Mouse (Mus musculus) hindbrain, embryonic 14.5 days (tissue): ENCODE measurements around the gene Rimbp2. TPM values are rescaled to one million over a fixed set of nuclear protein-coding genes. Genes with fewer than 3 reads are reported as not detected.

Experiments
- ATAC-seq: fragments of 200-750 bp; cut with Nextera tagmentation; 2 replicates; pipeline ENCODE4 v1.8.0; 2017; ENCODE audit warnings: moderate number of reproducible peaks, mild to moderate bottlenecking, moderate TSS enrichment, moderate library complexity; ENCODE audit not compliant: low FRiP score
- DNase-seq: peaks from one replicate; pipeline ENCODE4 v3.0.0-alpha.2; 2015; ENCODE audit warnings: low spot score
- H3K27ac ChIP-seq: fragments of 300-500 bp; sonication (generic); 2 replicates; pipeline ENCODE4 v1.5.1; 2014; ENCODE audit warnings: mild to moderate bottlenecking, moderate library complexity
- H3K27me3 ChIP-seq: fragments of 300-500 bp; sonication (generic); 2 replicates; pipeline ENCODE4 v1.6.1; 2014; ENCODE audit warnings: mild to moderate bottlenecking, low read length, mixed read lengths; ENCODE audit not compliant: control insufficient read depth, insufficient read depth
- H3K36me3 ChIP-seq: fragments of 300-500 bp; sonication (generic); replicated peaks from 2 replicates; pipeline ENCODE4 v1.6.1; 2014; ENCODE audit not compliant: control insufficient read depth, insufficient read depth
- H3K4me1 ChIP-seq: fragments of 300-500 bp; sonication (generic); replicated peaks from 2 replicates; pipeline ENCODE4 v1.6.1; 2014; ENCODE audit warnings: antibody characterized with exemption, low read length, mixed read lengths; ENCODE audit not compliant: control insufficient read depth, insufficient read depth
- H3K4me2 ChIP-seq: fragments of 300-500 bp; sonication (generic); replicated peaks from 2 replicates; pipeline ENCODE4 v1.6.1; 2014; ENCODE audit warnings: mild to moderate bottlenecking, moderate library complexity
- H3K4me3 ChIP-seq: fragments of 300-500 bp; sonication (generic); replicated peaks from 2 replicates; pipeline ENCODE4 v1.5.1; 2014; ENCODE audit warnings: mild to moderate bottlenecking, low read length
- H3K9ac ChIP-seq: fragments of 300-500 bp; sonication (generic); 2 replicates; pipeline ENCODE4 v1.6.1; 2014
- H3K9me3 ChIP-seq: fragments of 300-500 bp; sonication (generic); 2 replicates; pipeline ENCODE4 v1.6.1; 2016; ENCODE audit warnings: low read length; ENCODE audit not compliant: control insufficient read depth
- WGBS: fragments of 180-500 bp; shearing (Covaris S2); extraction: QIAGEN DNeasy Blood & Tissue Kit; methylation state at CpG from one replicate; pipeline ENCODE4 v1.1.7; 2014; 5-methylcytosine and 5-hydroxymethylcytosine counted together
- polyA plus RNA-seq: library from polyadenylated mRNA; unstranded; fragments of >200 nt; fragmentation: Nextera tagmentation; extraction: Ambion mirVana; gene quantifications from 2 replicates; pipeline ENCODE4 v1.2.1, GENCODE M21; 2014

Rimbp2 gene
- polyA plus RNA-seq, 1 experiment from 2014 or later = 8.9 TPM

- DNase-seq = no peak
Observed at GRCm38 (mm10) chr5:128841541-128841940, 111.7 kb downstream of the Rimbp2 start.

GRCm38 (mm10) chr5:128837045-128837444 is 116.2 kb downstream of the Rimbp2 start:
- no peaks in the 10 kb centered on the region for H3K9me3 ChIP-seq
- H3K9ac ChIP-seq = no peak overlapping the region
- H3K27me3 ChIP-seq = no peaks in the 10 kb centered on the region
- ATAC-seq (no peak), DNase-seq (no peak)
- H3K4me2 ChIP-seq = no peak overlapping the region
- H3K4me3 ChIP-seq = no peak overlapping the region
- no peak overlapping the region for H3K27ac ChIP-seq
- H3K36me3 ChIP-seq = no peaks in the 10 kb centered on the region
- H3K4me1 ChIP-seq = no peaks in the 10 kb centered on the region
- WGBS = 94% methylated on average over 7 of the region's 7 CpGs

More at GRCm38 (mm10) chr5:128841541-128841940, 111.7 kb downstream of the Rimbp2 start:
- H3K27me3 ChIP-seq = no peaks in the 10 kb centered on the region
- H3K27ac ChIP-seq = no peak overlapping the region
- H3K36me3 ChIP-seq = 0 out of 2 replicates have a peak, but pooled peaks cover 9% of the 10 kb centered on the region
- no peak for ATAC-seq
- no peaks in the 10 kb centered on the region for H3K4me1 ChIP-seq
- no peak overlapping the region for H3K4me2 ChIP-seq
- WGBS = 70% methylated on average over 4 of the region's 4 CpGs
- H3K9me3 ChIP-seq = peaks cover 6% of the 10 kb centered on the region; the same call in 1 of the 2 replicates
- no peak overlapping the region for H3K4me3 ChIP-seq
- H3K9ac ChIP-seq = no peak overlapping the region

- 58% methylated on average over 8 of the region's 8 CpGs for WGBS
- ATAC-seq = no peak
- H3K9ac ChIP-seq = no peak overlapping the region
Observed at GRCm38 (mm10) chr5:128834126-128834525, 119.2 kb downstream of the Rimbp2 start.

GRCm38 (mm10) chr5:128822843-128823242 is 130.4 kb downstream of the Rimbp2 start:
- no peaks in the 10 kb centered on the region for H3K9me3 ChIP-seq
- H3K4me1 ChIP-seq = peaks cover 6% of the 10 kb centered on the region; the same call in 1 of the 2 replicates
- no peaks in the 10 kb centered on the region for H3K27me3 ChIP-seq
- ATAC-seq = no peak
- H3K4me3 ChIP-seq = no peak overlapping the region
- no peak overlapping the region for H3K4me2 ChIP-seq
- no peak for DNase-seq
- H3K27ac ChIP-seq = no peak overlapping the region
- no peak overlapping the region for H3K9ac ChIP-seq
- WGBS = 68% methylated on average over 3 of the region's 3 CpGs
- no peaks in the 10 kb centered on the region for H3K36me3 ChIP-seq

More at GRCm38 (mm10) chr5:128834126-128834525, 119.2 kb downstream of the Rimbp2 start:
- DNase-seq = no peak
- Histone ChIP-seq H3K36me3 (no peaks in the 10 kb centered on the region), H3K4me2 (no peak overlapping the region), H3K4me1 (no peaks in the 10 kb centered on the region), H3K27me3 (no peaks in the 10 kb centered on the region), H3K4me3 (no peak overlapping the region), H3K9me3 (no peaks in the 10 kb centered on the region), H3K27ac (no peak overlapping the region)

GRCm38 (mm10) chr5:128819638-128820285 is 133.5 kb downstream of the Rimbp2 start:
- Histone ChIP-seq H3K36me3 (no peaks in the 10 kb centered on the region), H3K27me3 (no peaks in the 10 kb centered on the region), H3K4me1 (peaks cover 6% of the 10 kb centered on the region; the same call in 1 of the 2 replicates), H3K4me2 (no peak overlapping the region), H3K4me3 (no peak overlapping the region), H3K9me3 (no peaks in the 10 kb centered on the region), H3K9ac (no peak overlapping the region), H3K27ac (peak overlapping the region; percentile 32; the same call in 1 of the 2 replicates)
- 53% methylated on average over 12 of the region's 12 CpGs for WGBS
- DNase-seq (no peak), ATAC-seq (no peak)

GRCm38 (mm10) chr5:128815629-128816028 is 137.7 kb downstream of the Rimbp2 start:
- ATAC-seq (no peak), DNase-seq (no peak)
- Histone ChIP-seq H3K36me3 (no peaks in the 10 kb centered on the region), H3K9ac (no peak overlapping the region), H3K4me2 (no peak overlapping the region), H3K4me3 (no peak overlapping the region), H3K27ac (no peak overlapping the region), H3K9me3 (no peaks in the 10 kb centered on the region), H3K4me1 (peaks cover 17% of the 10 kb centered on the region), H3K27me3 (no peaks in the 10 kb centered on the region)
- WGBS = 65% methylated on average over 8 of the region's 8 CpGs

- H3K36me3 ChIP-seq = no peaks in the 10 kb centered on the region
- H3K9ac ChIP-seq = no peak overlapping the region
- no peaks in the 10 kb centered on the region for H3K9me3 ChIP-seq
- 39% methylated on average over 6 of the region's 6 CpGs for WGBS
- DNase-seq (no peak), ATAC-seq (no peak)
- peak overlapping the region; percentile 21; the same call in 1 of the 2 replicates for H3K27ac ChIP-seq
- peaks cover 21% of the 10 kb centered on the region for H3K4me1 ChIP-seq
- no peak overlapping the region for H3K4me3 ChIP-seq
- no peaks in the 10 kb centered on the region for H3K27me3 ChIP-seq
- H3K4me2 ChIP-seq = no peak overlapping the region
Observed at GRCm38 (mm10) chr5:128815078-128815477, 138.2 kb downstream of the Rimbp2 start.

- no peak overlapping the region for H3K4me2 ChIP-seq
- no peak for ATAC-seq
- no peaks in the 10 kb centered on the region for H3K9me3 ChIP-seq
- no peaks in the 10 kb centered on the region for H3K27me3 ChIP-seq
- H3K9ac ChIP-seq = no peak overlapping the region
- H3K4me1 ChIP-seq = peaks cover 20% of the 10 kb centered on the region
- no peak overlapping the region for H3K4me3 ChIP-seq
- WGBS = 20% methylated on average over 11 of the region's 11 CpGs
- H3K36me3 ChIP-seq = no peaks in the 10 kb centered on the region
- no peak overlapping the region for H3K27ac ChIP-seq
- DNase-seq = no peak
Observed at GRCm38 (mm10) chr5:128813121-128813520, 140.2 kb downstream of the Rimbp2 start.

GRCm38 (mm10) chr5:128811431-128811830 is 141.9 kb downstream of the Rimbp2 start:
- no peak overlapping the region for H3K9ac ChIP-seq
- DNase-seq (no peak), ATAC-seq (no peak; the same call in 1 of the 2 replicates)
- WGBS = 75% methylated on average over 6 of the region's 6 CpGs
- H3K36me3 ChIP-seq = no peaks in the 10 kb centered on the region
- no peak overlapping the region for H3K4me3 ChIP-seq
- H3K27ac ChIP-seq = no peak overlapping the region
- no peak overlapping the region for H3K4me2 ChIP-seq
- H3K27me3 ChIP-seq = no peaks in the 10 kb centered on the region
- peaks cover 20% of the 10 kb centered on the region for H3K4me1 ChIP-seq
- no peaks in the 10 kb centered on the region for H3K9me3 ChIP-seq
